Mouse (Mus musculus) testis, adult 2 months (tissue): ENCODE results near the gene Gnat1.

Experiments used
- CTCF ChIP-seq: fragments of 200-500 bp; IDR thresholded peaks from 2 replicates; pipeline ENCODE4 v1.5.1; 2012; ENCODE audit warnings: low read depth, mild to moderate bottlenecking, inconsistent platforms, low read length, moderate library complexity; ENCODE audit not compliant: control insufficient read depth, insufficient read depth, insufficient replicate concordance
- POLR2A ChIP-seq: fragments of 200-500 bp; IDR thresholded peaks from 2 replicates; pipeline ENCODE4 v1.6.1; 2012; ENCODE audit warnings: low read depth, mild to moderate bottlenecking, inconsistent platforms, low read length, moderate library complexity; ENCODE audit not compliant: control insufficient read depth

GRCm38 (mm10) chr9:107678861-107679260 lies 651 bp downstream of the Gnat1 start:
- TF ChIP-seq CTCF (no peak), POLR2A (no peak)
